Mouse (Mus musculus): ENCODE results near the gene Gcnt1. TPM values are rescaled to one million over a fixed set of nuclear protein-coding genes. Genes with fewer than 3 reads are reported as not detected.

Gcnt1 gene
- total and polyA plus RNA-seq, 3 experiments: 0.22 TPM; not detected in 2

DNA sequence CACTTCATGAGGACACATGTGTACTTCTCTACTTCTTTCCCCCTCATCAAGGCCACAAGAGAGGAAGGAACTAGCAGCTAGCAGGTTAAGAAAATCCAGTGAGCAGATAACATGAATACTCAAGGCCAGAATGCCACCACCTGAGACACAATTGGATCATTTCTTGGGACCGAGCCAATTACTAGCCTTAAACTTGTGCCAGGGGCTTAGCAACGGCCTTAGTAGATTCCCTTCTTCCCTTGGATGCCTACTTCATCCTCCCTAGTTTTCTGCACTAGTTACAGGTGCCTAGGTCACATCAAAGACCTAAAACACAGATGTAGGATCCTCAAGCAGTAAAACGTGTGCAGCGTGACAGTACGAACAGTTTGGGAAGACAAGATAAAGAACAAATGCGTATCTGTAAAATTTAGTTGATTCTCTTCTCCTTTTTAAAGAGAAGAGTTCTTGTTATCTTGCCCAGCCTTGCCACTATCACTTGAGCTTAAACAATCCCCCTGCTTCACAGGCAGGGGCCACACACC lies 44.7 kb downstream of the Gcnt1 start (continued):
- TF ChIP-seq KAT2A (conservative IDR thresholded peaks at IDR 0.05; ENCODE audit: low read depth, low read length): no peak
- no peak for TF ChIP-seq CHD2 (IDR thresholded peaks at IDR 0.05; ENCODE audit: low read length)

DNA sequence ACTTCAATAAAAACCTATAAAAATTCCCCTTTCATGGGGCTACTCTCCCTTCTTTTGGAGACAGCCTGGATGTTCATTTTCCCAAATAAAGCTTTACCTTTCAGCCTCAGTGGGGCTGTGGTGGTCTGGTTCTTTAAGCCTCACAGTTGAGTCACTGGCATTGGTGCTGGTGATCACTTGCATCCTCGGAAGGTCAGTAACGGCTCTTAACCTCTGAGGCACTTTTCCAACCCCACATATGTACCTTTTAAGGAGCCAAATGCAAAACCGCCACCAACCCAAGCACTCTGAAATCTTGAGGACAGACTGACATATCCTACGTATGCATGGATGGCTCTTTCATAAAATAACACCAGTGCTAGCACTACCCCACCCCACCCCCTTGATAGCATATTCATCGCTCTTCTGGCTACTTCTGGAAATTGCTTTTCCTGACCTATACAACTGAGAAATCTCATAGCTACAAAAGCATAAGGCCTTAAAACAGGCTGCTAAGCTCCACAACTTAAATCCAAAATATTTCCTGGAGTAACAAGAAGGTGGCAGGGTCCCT lies 48.9 kb downstream of the Gcnt1 start:
- DNase-seq (ENCODE audit: low read depth, low spot score): no peak
- Histone ChIP-seq H3K9ac (ENCODE audit: control insufficient read depth, low read depth, low read length, poor library complexity, severe bottlenecking) (peak overlapping the region; percentile 20; the same call in 1 of the 2 replicates), H3K36me3 (ENCODE audit: control insufficient read depth in 1 of 2, insufficient read depth in 2 of 2, low read length in 2 of 2) (peaks cover 0 to 33% of the 10 kb centered on the region in 2 experiments; a peak in 2 of 4 replicates), H3K79me2 (ENCODE audit: control insufficient read depth, insufficient read depth, low read length, poor library complexity) (no peaks in the 10 kb centered on the region), H3K4me3 (ENCODE audit: control insufficient read depth in 1 of 2, insufficient read depth in 1 of 2, low read depth in 2 of 2, low read length in 2 of 2) (0 out of 4 replicates have a peak overlapping the region, but pooled peaks of 1 of the 2 experiments have one; percentile 37), H3K27me3 (ENCODE audit: control insufficient read depth in 1 of 2, insufficient read depth in 2 of 2, low read length in 2 of 2) (no peaks in the 10 kb centered on the region), H3K27ac (ENCODE audit: control insufficient read depth, low read depth, low read length) (peak overlapping the region; percentile 77), H3K4me1 (ENCODE audit: control insufficient read depth in 1 of 2, insufficient read depth in 2 of 2, low read length in 2 of 2) (peaks cover 15 to 34% of the 10 kb centered on the region in 2 experiments), H3K9me3 (replicated peaks; ENCODE audit: insufficient read depth, low read length) (no peaks in the 10 kb centered on the region)
- TF ChIP-seq POLR2A (IDR thresholded peaks at IDR 0.05; ENCODE audit: control insufficient read depth in 1 of 2, insufficient read depth in 1 of 2, low read depth in 1 of 2, low read length in 2 of 2, poor library complexity in 1 of 2) (no peak), MEF2A (IDR thresholded peaks at IDR 0.05; ENCODE audit: extremely low read depth, insufficient replicate concordance, low read depth, low read length, poor library complexity, severe bottlenecking) (no peak), TAL1 (IDR thresholded peaks at IDR 0.05; ENCODE audit: low read length) (no peak), MAZ (IDR thresholded peaks at IDR 0.05; ENCODE audit: low read depth, low read length) (no peak), SMC3 (IDR thresholded peaks at IDR 0.05; ENCODE audit: low read depth, low read length) (no peak), SIN3A (IDR thresholded peaks at IDR 0.05; ENCODE audit: low read length) (no peak), CTCF (IDR thresholded peaks at IDR 0.05 in 2 of 3, conservative IDR thresholded peaks at IDR 0.05 in 1 of 3; ENCODE audit: control insufficient read depth in 1 of 3, insufficient read depth in 1 of 3, low read depth in 2 of 3, low read length in 3 of 3, poor library complexity in 1 of 3, severe bottlenecking in 1 of 3) (no peak), KAT2A (conservative IDR thresholded peaks at IDR 0.05; ENCODE audit: low read depth, low read length) (no peak), MYC (IDR thresholded peaks at IDR 0.05; ENCODE audit: low read depth, low read length) (no peak), RAD21 (IDR thresholded peaks at IDR 0.05; ENCODE audit: low read depth, low read length) (no peak)

DNA sequence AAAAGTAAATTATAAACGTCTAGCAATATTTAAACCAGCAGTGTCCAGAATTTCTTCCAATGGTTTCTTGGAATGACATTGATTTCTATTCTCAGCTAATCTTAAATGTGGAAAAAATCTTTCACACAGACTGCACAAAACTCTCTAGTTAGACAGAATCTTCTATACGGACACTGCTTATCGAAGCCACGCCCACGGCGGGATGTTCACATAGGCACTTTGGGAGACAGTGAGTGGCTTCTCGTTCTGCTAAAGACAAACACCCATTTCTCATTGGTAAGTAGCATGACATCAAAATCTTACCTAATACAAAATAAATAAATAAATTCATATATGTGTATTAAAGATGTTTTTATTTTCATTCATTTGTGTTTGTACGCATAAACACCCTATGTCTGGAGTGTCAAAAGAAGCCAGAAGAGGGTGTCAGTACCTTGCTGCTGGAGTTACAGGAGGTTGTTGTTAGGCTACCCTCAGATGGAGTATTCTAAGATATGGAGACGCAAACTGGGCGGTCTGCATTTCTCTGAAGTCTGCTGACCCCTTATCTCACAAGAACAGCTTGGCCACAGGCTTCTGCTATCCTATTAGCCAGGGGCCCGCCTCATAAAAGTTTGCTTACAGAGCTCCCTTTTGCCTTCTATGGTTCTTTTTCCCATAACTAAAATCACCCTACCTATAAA lies 49.5 kb downstream of the Gcnt1 start:
- Histone ChIP-seq H3K9ac (ENCODE audit: control insufficient read depth, low read depth, low read length, poor library complexity, severe bottlenecking) (no peak overlapping the region), H3K4me1 (ENCODE audit: control insufficient read depth in 1 of 2, insufficient read depth in 2 of 2, low read length in 2 of 2) (peaks cover 11 to 32% of the 10 kb centered on the region in 2 experiments), H3K36me3 (ENCODE audit: control insufficient read depth in 1 of 2, insufficient read depth in 2 of 2, low read length in 2 of 2) (peaks cover 0 to 28% of the 10 kb centered on the region in 2 experiments; a peak in 2 of 4 replicates), H3K27me3 (ENCODE audit: control insufficient read depth in 1 of 2, insufficient read depth in 2 of 2, low read length in 2 of 2) (no peaks in the 10 kb centered on the region), H3K79me2 (ENCODE audit: control insufficient read depth, insufficient read depth, low read length, poor library complexity) (no peaks in the 10 kb centered on the region), H3K9me3 (replicated peaks; ENCODE audit: insufficient read depth, low read length) (no peaks in the 10 kb centered on the region), H3K27ac (ENCODE audit: control insufficient read depth, low read depth, low read length) (peak overlapping the region; percentile 77), H3K4me3 (ENCODE audit: control insufficient read depth in 1 of 2, insufficient read depth in 1 of 2, low read depth in 2 of 2, low read length in 2 of 2) (no peak overlapping the region; a peak in 1 of 4 replicates)
- DNase-seq (ENCODE audit: low read depth, low spot score): peak; percentile 79
- TF ChIP-seq GATA1 (IDR thresholded peaks at IDR 0.05; ENCODE audit: low read depth, low read length) (peak; percentile 92), ZC3H11A (IDR thresholded peaks at IDR 0.05; ENCODE audit: low read depth, low read length) (no peak), MXI1 (IDR thresholded peaks at IDR 0.05; ENCODE audit: low read depth, low read length) (no peak), E2F4 (IDR thresholded peaks at IDR 0.05; ENCODE audit: borderline replicate concordance, low read depth, low read length) (no peak), RCOR1 (IDR thresholded peaks at IDR 0.05; ENCODE audit: low read depth, low read length) (peak; percentile 24; the same call in 1 of the 2 replicates), USF1 (IDR thresholded peaks at IDR 0.05; ENCODE audit: low read depth, low read length) (no peak), ZMIZ1 (IDR thresholded peaks at IDR 0.05; ENCODE audit: low read depth, low read length) (no peak), GABPA (IDR thresholded peaks at IDR 0.05; ENCODE audit: low read depth, low read length) (no peak), CHD2 (IDR thresholded peaks at IDR 0.05; ENCODE audit: low read length) (no peak), NRF1 (IDR thresholded peaks at IDR 0.05; ENCODE audit: insufficient read depth, low read depth, low read length, poor library complexity, severe bottlenecking) (no peak), CTCF (IDR thresholded peaks at IDR 0.05 in 2 of 3, conservative IDR thresholded peaks at IDR 0.05 in 1 of 3; ENCODE audit: control insufficient read depth in 1 of 3, insufficient read depth in 1 of 3, low read depth in 2 of 3, low read length in 3 of 3, poor library complexity in 1 of 3, severe bottlenecking in 1 of 3) (no peak), KAT2A (conservative IDR thresholded peaks at IDR 0.05; ENCODE audit: low read depth, low read length) (no peak), USF2 (IDR thresholded peaks at IDR 0.05; ENCODE audit: borderline replicate concordance in 1 of 2, insufficient read depth in 1 of 2, low read depth in 1 of 2, low read length in 2 of 2) (no peak), EP300 (IDR thresholded peaks at IDR 0.05; ENCODE audit: low read depth in 1 of 2, low read length in 2 of 2) (peak; percentile 89 to 91), HCFC1 (IDR thresholded peaks at IDR 0.05; ENCODE audit: low read depth, low read length) (no peak), ETS1 (IDR thresholded peaks at IDR 0.05; ENCODE audit: low read depth, low read length) (peak; percentile 77), JUND (IDR thresholded peaks at IDR 0.05; ENCODE audit: low read depth, low read length) (no peak), MYC (IDR thresholded peaks at IDR 0.05; ENCODE audit: low read depth, low read length) (no peak)
